Mouse (Mus musculus) CD4-positive, CD25-positive, alpha-beta regulatory T cell, adult 2 months (primary cell): ENCODE results near the gene Frmd6.

Experiments
- DNase-seq: peaks from one replicate; pipeline ENCODE4 v3.0.0-alpha.2; 2012; ENCODE audit warnings: low read depth, low spot score

Frmd6 gene

GRCm38 (mm10) chr12:70897434-70897833 lies 72.1 kb downstream of the Frmd6 start:
- DNase-seq, result peak; percentile 52

- no peak for DNase-seq
These were observed 73.1 kb downstream of the Frmd6 start for GRCm38 (mm10) chr12:70898450-70898849.

- DNase-seq, result no peak
These were observed 79.2 kb downstream of the Frmd6 start for GRCm38 (mm10) chr12:70904471-70904870.

GRCm38 (mm10) chr12:70906867-70907266 lies 81.6 kb downstream of the Frmd6 start:
- DNase-seq, result no peak

- DNase-seq, result no peak
These were observed 82.3 kb downstream of the Frmd6 start for GRCm38 (mm10) chr12:70907651-70908050.

GRCm38 (mm10) chr12:70908076-70908475 lies 82.8 kb downstream of the Frmd6 start:
- no peak for DNase-seq

- peak; percentile 85 for DNase-seq
These were observed 85.0 kb downstream of the Frmd6 start for GRCm38 (mm10) chr12:70910241-70910720.

GRCm38 (mm10) chr12:70911029-70911428 lies 85.7 kb downstream of the Frmd6 start:
- peak; percentile 89 for DNase-seq

- DNase-seq, result peak; percentile 39
These were observed 86.5 kb downstream of the Frmd6 start for GRCm38 (mm10) chr12:70911676-70912379.

GRCm38 (mm10) chr12:70913429-70913828 lies 88.1 kb downstream of the Frmd6 start:
- DNase-seq, result peak; percentile 92

GRCm38 (mm10) chr12:70914387-70914786 lies 89.1 kb downstream of the Frmd6 start:
- DNase-seq, result peak; percentile 85

GRCm38 (mm10) chr12:70929781-70930180 lies 104.5 kb downstream of the Frmd6 start:
- peak; percentile 39 for DNase-seq

- no peak for DNase-seq
These were observed 111.8 kb downstream of the Frmd6 start for GRCm38 (mm10) chr12:70937150-70937549.

- DNase-seq, result peak; percentile 95
These were observed 112.5 kb downstream of the Frmd6 start, which contains the start of gene Actr10 for GRCm38 (mm10) chr12:70937571-70938384. Actr10 (plus strand) TSS chr12:70937857.

GRCm38 (mm10) chr12:70940806-70941205 lies 115.5 kb downstream of the Frmd6 start:
- peak; percentile 52 for DNase-seq

- no peak for DNase-seq
These were observed 118.9 kb downstream of the Frmd6 start for GRCm38 (mm10) chr12:70944181-70944580.

- DNase-seq, result peak; percentile 66
These were observed 121.4 kb downstream of the Frmd6 start for GRCm38 (mm10) chr12:70946585-70947256.
